ENCODE assay signal across 18 mouse cellular contexts in the genomic region with DNA sequence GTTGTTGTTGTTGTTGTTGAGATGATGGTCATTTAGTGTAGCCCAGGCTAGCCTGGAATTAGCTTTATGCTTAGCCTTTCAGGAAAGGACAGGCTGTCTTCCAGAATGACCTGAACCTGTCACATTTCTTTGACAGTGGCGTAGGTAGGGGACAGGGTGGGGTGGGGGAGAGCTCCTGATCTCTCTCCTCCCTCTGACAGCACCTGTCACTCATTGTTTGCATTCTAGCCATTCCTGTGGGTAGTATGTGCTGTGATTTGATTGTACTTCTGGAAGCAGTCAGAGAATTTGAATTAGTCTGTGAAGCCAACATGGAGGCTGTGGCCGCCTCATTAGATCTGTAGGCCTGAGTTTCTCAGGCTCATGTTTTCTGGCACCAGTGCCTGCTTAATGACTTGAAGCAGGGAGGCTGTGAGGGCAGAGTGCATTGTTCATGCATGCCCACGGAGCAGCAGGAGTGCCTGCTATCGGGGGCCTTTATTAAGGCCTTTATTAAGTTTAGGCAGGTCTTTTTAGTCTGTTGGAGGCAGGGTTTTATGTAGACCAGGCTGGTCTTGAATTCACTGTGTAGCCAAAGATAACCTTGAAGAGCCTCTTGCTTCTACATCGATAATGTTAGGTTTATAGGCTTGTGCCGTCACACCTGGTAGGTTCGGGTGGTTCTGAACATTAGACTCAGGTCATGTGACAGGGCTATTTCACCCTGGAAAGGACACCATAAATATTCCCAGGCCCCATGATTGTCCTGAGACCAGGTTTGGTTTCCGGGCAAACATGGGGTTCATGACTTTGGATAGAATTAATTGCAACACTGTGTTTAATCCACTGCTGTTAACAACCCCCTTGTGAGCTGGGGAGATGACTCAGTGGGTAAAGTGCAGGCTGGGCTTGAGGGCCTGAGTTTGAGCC. TPM values are rescaled to one million over a fixed set of nuclear protein-coding genes. Genes with fewer than 3 reads are reported as not detected.
A peak's percentile ranks its signal among the peaks of the same experiment; 100 is the strongest.
DNase-seq lines count a peak whose midpoint lies in the region; ATAC-seq lines count a peak whose summit lies in the region.
"Had no signal": no experiment of that assay in that cellular context is flagged by ENCODE, and none has a peak within 500 bp of the region (broad histone marks: within the 10 kb centered on the region; RNA-seq: fewer than 3 reads in every experiment).

No protein-coding gene starts in this region.

- no peak overlapping the region for H3K9ac ChIP-seq in forebrain, embryonic 12.5 days
- H3K9ac ChIP-seq in forebrain, embryonic 16.5 days (replicated peaks; ENCODE audit: low read depth, low read length) = no peak overlapping the region
- H3K9ac ChIP-seq in intestine, embryonic 15.5 days = no peak overlapping the region
- no peak overlapping the region for H3K9ac ChIP-seq in kidney, embryonic 14.5 days (ENCODE audit: low read depth, low read length)
- H3K9ac ChIP-seq: heart, embryonic 15.5 days; hindbrain, embryonic 12.5 days; neural tube, embryonic 13.5 days had no signal

- DNase-seq in kidney, postnatal 4 days = peak; percentile 45 to 65
- no peak for DNase-seq in heart, postnatal 25 days (ENCODE audit: low spot score)
- no peak for DNase-seq in MN1 (ENCODE audit: low spot score)
- no peak for DNase-seq in heart, embryonic 10.5 days (ENCODE audit: low spot score)
- DNase-seq: heart, adult 11 months; lung, adult 2 months; lung, postnatal 36 days; right cerebral cortex, postnatal 4 days; thymus, postnatal 25 days had no signal

- intact Hi-C loops in heart, postnatal 25 days (cut with DNase I) = no loop called here

- H3K4me1 ChIP-seq in forebrain, embryonic 12.5 days = 0 out of 2 replicates have a peak, but pooled peaks cover 5% of the 10 kb centered on the region
- no peaks in the 10 kb centered on the region for H3K4me1 ChIP-seq in forebrain, embryonic 16.5 days (replicated peaks; ENCODE audit: control insufficient read depth, insufficient read depth, low read length)
- H3K4me1 ChIP-seq in intestine, embryonic 15.5 days (replicated peaks) = no peaks in the 10 kb centered on the region
- peaks cover 9% of the 10 kb centered on the region; the same call in 1 of the 2 replicates for H3K4me1 ChIP-seq in kidney, embryonic 14.5 days (ENCODE audit: control insufficient read depth, insufficient read depth, low read length)
- no peaks in the 10 kb centered on the region; the same call in 1 of the 2 replicates for H3K4me1 ChIP-seq in heart, embryonic 10.5 days
- H3K4me1 ChIP-seq: hindbrain, embryonic 12.5 days had no signal

- no peak for ATAC-seq in forebrain, embryonic 12.5 days (ENCODE audit: low FRiP score)
- ATAC-seq in forebrain, embryonic 16.5 days = no peak
- peak; percentile 70 for ATAC-seq in intestine, embryonic 15.5 days
- ATAC-seq in kidney, embryonic 14.5 days (ENCODE audit: low FRiP score, low TSS enrichment) = peak; percentile 45
- ATAC-seq: inflammation-experienced regulatory T-cells, adult 6 months had no signal

- WGBS in forebrain, embryonic 12.5 days = 74% methylated on average over 8 of the region's 8 CpGs
- whole genome bisulfite sequencing in forebrain, embryonic 16.5 days = 51% methylated on average over 8 of the region's 8 CpGs
- WGBS in intestine, embryonic 15.5 days = 74% methylated on average over 8 of the region's 8 CpGs
- 50% methylated on average over 8 of the region's 8 CpGs for WGBS in kidney, embryonic 14.5 days
- WGBS in heart, embryonic 10.5 days = 86% methylated on average over 8 of the region's 8 CpGs

- H3K27ac ChIP-seq in forebrain, embryonic 12.5 days = peak overlapping the region; percentile 19; the same call in 1 of the 2 replicates
- no peak overlapping the region for H3K27ac ChIP-seq in forebrain, embryonic 16.5 days (ENCODE audit: low read length)
- no peak overlapping the region for H3K27ac ChIP-seq in intestine, embryonic 15.5 days
- H3K27ac ChIP-seq in kidney, embryonic 14.5 days (ENCODE audit: low read depth, low read length) = peak overlapping the region; percentile 31; the same call in 1 of the 2 replicates
- H3K27ac ChIP-seq in heart, embryonic 10.5 days = no peak overlapping the region
- H3K27ac ChIP-seq: heart, embryonic 15.5 days; hindbrain, embryonic 12.5 days; neural tube, embryonic 13.5 days had no signal

- H3K4me2 ChIP-seq in forebrain, embryonic 12.5 days = no peak overlapping the region
- no peak overlapping the region for H3K4me2 ChIP-seq in forebrain, embryonic 16.5 days (ENCODE audit: low read length)
- H3K4me2 ChIP-seq in intestine, embryonic 15.5 days (replicated peaks) = no peak overlapping the region
- H3K4me2 ChIP-seq in kidney, embryonic 14.5 days (replicated peaks; ENCODE audit: low read depth, low read length) = no peak overlapping the region
- H3K4me2 ChIP-seq: heart, embryonic 15.5 days; hindbrain, embryonic 12.5 days; midbrain, embryonic 11.5 days; neural tube, embryonic 13.5 days had no signal

- no peaks in the 10 kb centered on the region for H3K27me3 ChIP-seq in forebrain, embryonic 12.5 days
- no peaks in the 10 kb centered on the region for H3K27me3 ChIP-seq in forebrain, embryonic 16.5 days (replicated peaks; ENCODE audit: control insufficient read depth, insufficient read depth, low read length)
- H3K27me3 ChIP-seq in intestine, embryonic 15.5 days (replicated peaks) = no peaks in the 10 kb centered on the region
- no peaks in the 10 kb centered on the region for H3K27me3 ChIP-seq in kidney, embryonic 14.5 days (ENCODE audit: control insufficient read depth, insufficient read depth, low read length)
- H3K27me3 ChIP-seq in heart, embryonic 10.5 days (ENCODE audit: insufficient read depth, poor library complexity, severe bottlenecking) = no peaks in the 10 kb centered on the region
- H3K27me3 ChIP-seq: heart, embryonic 15.5 days; hindbrain, embryonic 12.5 days; neural tube, embryonic 13.5 days had no signal

- H3K36me3 ChIP-seq in forebrain, embryonic 12.5 days (replicated peaks) = no peaks in the 10 kb centered on the region
- no peaks in the 10 kb centered on the region for H3K36me3 ChIP-seq in forebrain, embryonic 16.5 days (ENCODE audit: control insufficient read depth, insufficient read depth)
- no peaks in the 10 kb centered on the region for H3K36me3 ChIP-seq in intestine, embryonic 15.5 days
- no peaks in the 10 kb centered on the region for H3K36me3 ChIP-seq in kidney, embryonic 14.5 days (ENCODE audit: control insufficient read depth, insufficient read depth, low read length)
- peaks cover 4% of the 10 kb centered on the region; the same call in 1 of the 2 replicates for H3K36me3 ChIP-seq in heart, embryonic 10.5 days
- H3K36me3 ChIP-seq: hindbrain, embryonic 12.5 days; neural tube, embryonic 13.5 days had no signal

- H3K4me3 ChIP-seq in forebrain, embryonic 12.5 days (replicated peaks) = no peak overlapping the region
- H3K4me3 ChIP-seq in forebrain, embryonic 16.5 days (replicated peaks; ENCODE audit: low read length) = no peak overlapping the region
- H3K4me3 ChIP-seq in intestine, embryonic 15.5 days (replicated peaks) = no peak overlapping the region
- no peak overlapping the region for H3K4me3 ChIP-seq in kidney, embryonic 14.5 days (ENCODE audit: low read length)
- no peak overlapping the region for H3K4me3 ChIP-seq in heart, embryonic 10.5 days
- H3K4me3 ChIP-seq: heart, embryonic 15.5 days; hindbrain, embryonic 12.5 days; neural tube, embryonic 13.5 days had no signal

- peaks cover 6% of the 10 kb centered on the region; the same call in 1 of the 2 replicates for H3K9me3 ChIP-seq in forebrain, embryonic 12.5 days
- H3K9me3 ChIP-seq in forebrain, embryonic 16.5 days (ENCODE audit: control insufficient read depth, low read length) = no peaks in the 10 kb centered on the region
- no peaks in the 10 kb centered on the region for H3K9me3 ChIP-seq in intestine, embryonic 15.5 days
- peaks cover 3% of the 10 kb centered on the region; the same call in 1 of the 2 replicates for H3K9me3 ChIP-seq in kidney, embryonic 14.5 days (ENCODE audit: control insufficient read depth, low read length)
- no peaks in the 10 kb centered on the region for H3K9me3 ChIP-seq in heart, embryonic 10.5 days
- H3K9me3 ChIP-seq: heart, embryonic 15.5 days; hindbrain, embryonic 12.5 days; neural tube, embryonic 13.5 days had no signal

RNA-seq across cellular contexts. Expression of a gene that starts 22.8 kb away (rescaled TPM):
- 11.7 and 14.4 TPM in 2 replicates for polyA plus RNA-seq in forebrain, embryonic 12.5 days (2016; fragmentation: Nextera tagmentation; extraction: Ambion mirVana)
- polyA plus RNA-seq in forebrain, embryonic 16.5 days (2015; fragmentation: Nextera tagmentation; extraction: Ambion mirVana) = 13.8 and 16.1 TPM in 2 replicates
- polyA plus RNA-seq in intestine, embryonic 15.5 days (2015; fragmentation: Nextera tagmentation; extraction: Ambion mirVana) = 30.8 and 31.8 TPM in 2 replicates
- 10.0 and 23.8 TPM in 2 replicates for polyA plus RNA-seq in kidney, embryonic 14.5 days (2014; fragmentation: Nextera tagmentation; extraction: Ambion mirVana)
- total RNA-seq in heart, postnatal 25 days (2021) = 10 to 100 TPM; 60.2 to 60.5 TPM
- 7.1 and 12.5 TPM in 2 replicates for polyA plus RNA-seq in heart, embryonic 10.5 days (2016; fragmentation: Nextera tagmentation; extraction: Ambion mirVana)

RNA-seq across cellular contexts. Expression of a gene that starts 43.8 kb away (rescaled TPM):
- 0.41 and 0.44 TPM in 2 replicates for polyA plus RNA-seq in forebrain, embryonic 12.5 days (2016; fragmentation: Nextera tagmentation; extraction: Ambion mirVana)
- polyA plus RNA-seq in forebrain, embryonic 16.5 days (2015; fragmentation: Nextera tagmentation; extraction: Ambion mirVana) = 0.24 and 0.32 TPM in 2 replicates
- polyA plus RNA-seq in intestine, embryonic 15.5 days (2015; fragmentation: Nextera tagmentation; extraction: Ambion mirVana) = 0.24 and 0.27 TPM in 2 replicates
- 0.51 and 0.53 TPM in 2 replicates for polyA plus RNA-seq in kidney, embryonic 14.5 days (2014; fragmentation: Nextera tagmentation; extraction: Ambion mirVana)
- 1 to 10 TPM; 3.9 to 4.2 TPM for total RNA-seq in heart, postnatal 25 days (2021)
- polyA plus RNA-seq in heart, embryonic 10.5 days (2016; fragmentation: Nextera tagmentation; extraction: Ambion mirVana) = 0.21 and 1.1 TPM in 2 replicates
- polyA plus RNA-seq: inflammation-experienced regulatory T-cells, adult 6 months; neural tube, embryonic 13.5 days had no signal

Comparison
In these comparisons a context has a peak if more than half of its experiments do, and no peak if none do; other contexts are left out.
1. H3K27ac ChIP-seq: peak in forebrain, embryonic 12.5 days (single experiment) and kidney, embryonic 14.5 days (single experiment); none in forebrain, embryonic 16.5 days (single experiment), intestine, embryonic 15.5 days (single experiment) and heart, embryonic 10.5 days (single experiment).
2. ATAC-seq: peak in intestine, embryonic 15.5 days (single experiment) and kidney, embryonic 14.5 days (single experiment); none in forebrain, embryonic 12.5 days (single experiment) and forebrain, embryonic 16.5 days (single experiment).
3. DNase-seq: peak in kidney, postnatal 4 days (2 of 2); none in heart, postnatal 25 days (single experiment), MN1 (single experiment) and heart, embryonic 10.5 days (single experiment).